Mouse (Mus musculus) adipocyte (in vitro differentiated cells): Measurements from ENCODE around the gene Tcaim.
"Not testable (repeated sequence)": the region's sequence is repeated elsewhere in the genome, so short reads cannot be mapped to it uniquely, and the experiment has no call there.

ENCODE experiments used
- DNase-seq: peaks from one replicate; pipeline ENCODE4 v3.0.0-alpha.2; 2016; ENCODE audit warnings: low spot score

Tcaim gene

GRCm38 (mm10) chr9:122805053-122805844, at the start of gene Tcaim:
Gene Tcaim (plus strand): TSS chr9:122805539.
- peak; percentile 88 for DNase-seq

GRCm38 (mm10) chr9:122757614-122758013, 47.7 kb upstream of the Tcaim start:
- DNase-seq = peak; percentile 19

GRCm38 (mm10) chr9:122760111-122760510, 45.2 kb upstream of the Tcaim start:
- DNase-seq = no peak

GRCm38 (mm10) chr9:122785231-122785630, 20.1 kb upstream of the Tcaim start:
- DNase-seq = no peak

GRCm38 (mm10) chr9:122786534-122786933, 18.8 kb upstream of the Tcaim start:
- no peak for DNase-seq

- DNase-seq = no peak
Observed at GRCm38 (mm10) chr9:122805845-122806341, 554 bp downstream of the Tcaim start.

GRCm38 (mm10) chr9:122807186-122807585, 1.8 kb downstream of the Tcaim start:
- DNase-seq = no peak

GRCm38 (mm10) chr9:122810212-122810611, 4.9 kb downstream of the Tcaim start:
- no peak for DNase-seq

- no peak for DNase-seq
Observed at GRCm38 (mm10) chr9:122812386-122812785, 7.0 kb downstream of the Tcaim start.

- DNase-seq = no peak
Observed at GRCm38 (mm10) chr9:122814775-122815174, 9.4 kb downstream of the Tcaim start.

- DNase-seq = no peak
Observed at GRCm38 (mm10) chr9:122815239-122815851, 10.0 kb downstream of the Tcaim start.

GRCm38 (mm10) chr9:122823374-122824017, 18.2 kb downstream of the Tcaim start:
- no peak for DNase-seq

- no peak for DNase-seq
Observed at GRCm38 (mm10) chr9:122826743-122827142, 21.4 kb downstream of the Tcaim start.

GRCm38 (mm10) chr9:122829826-122830380, 24.6 kb downstream of the Tcaim start:
- DNase-seq = peak; percentile 23

GRCm38 (mm10) chr9:122836126-122836525, 30.8 kb downstream of the Tcaim start:
- no peak for DNase-seq

- peak; percentile 15 for DNase-seq
Observed at GRCm38 (mm10) chr9:122836790-122837189, 31.5 kb downstream of the Tcaim start.

- DNase-seq = no peak
Observed at GRCm38 (mm10) chr9:122837216-122837615, 31.9 kb downstream of the Tcaim start.

- no peak for DNase-seq
Observed at GRCm38 (mm10) chr9:122837680-122838079, 32.3 kb downstream of the Tcaim start.

- no peak for DNase-seq
Observed at GRCm38 (mm10) chr9:122843760-122844159, 38.4 kb downstream of the Tcaim start, which contains the start of gene Gm35549. Gene Gm35549 (minus strand): TSS chr9:122844035.

GRCm38 (mm10) chr9:122845621-122846020, 40.3 kb downstream of the Tcaim start:
- no peak for DNase-seq

GRCm38 (mm10) chr9:122846156-122846555, 40.8 kb downstream of the Tcaim start:
- DNase-seq = peak; percentile 41

- DNase-seq = not testable (repeated sequence)
Observed at GRCm38 (mm10) chr9:122847811-122848311, 42.5 kb downstream of the Tcaim start.
